Mouse (Mus musculus): ENCODE results near the gene Fbxo2. TPM values are rescaled to one million over a fixed set of nuclear protein-coding genes. Genes with fewer than 3 reads are reported as not detected.

The Fbxo2 gene
- polyA plus RNA-seq, 1 experiment: 0.55 TPM

DNA sequence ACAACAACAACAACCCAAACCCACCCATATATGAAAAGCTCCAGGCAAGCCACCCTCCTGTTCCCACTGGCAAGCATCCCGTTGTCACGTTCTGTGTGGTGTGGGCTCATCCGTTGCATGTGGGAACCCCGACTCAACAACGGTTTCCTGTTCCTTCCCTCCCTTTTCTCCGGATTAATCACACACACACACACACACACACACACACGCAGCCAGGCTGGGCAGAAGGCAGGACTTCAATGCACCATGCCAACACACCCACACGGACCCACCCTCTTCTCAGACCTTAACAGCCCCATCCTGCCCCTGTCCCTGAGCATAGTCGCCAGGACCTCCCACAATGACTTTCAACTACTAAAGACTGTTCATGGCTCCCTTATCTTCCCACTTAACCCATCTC is 39.9 kb upstream of the Fbxo2 start:
- H3K27ac ChIP-seq (ENCODE audit: insufficient read depth, low read depth, low read length): no peak overlapping the region
- no peak overlapping the region for H3K4me3 ChIP-seq (ENCODE audit: low read depth, low read length)
- no peaks in the 10 kb centered on the region for H3K4me1 ChIP-seq (ENCODE audit: control insufficient read depth, insufficient read depth, insufficient read length, low read length)
- WGBS: 65% methylated on average over 9 of the region's 9 CpGs
- no peak for TF ChIP-seq POLR2A (IDR thresholded peaks at IDR 0.05; ENCODE audit: low read depth, low read length)
- TF ChIP-seq CTCF (IDR thresholded peaks at IDR 0.05; ENCODE audit: extremely low read depth, insufficient read length, insufficient replicate concordance, low read depth, low read length): no peak
- H3K36me3 ChIP-seq (ENCODE audit: control insufficient read depth, insufficient read depth, low read length): no peaks in the 10 kb centered on the region
- 0 out of 2 replicates have a peak, but pooled peaks cover 2% of the 10 kb centered on the region for H3K27me3 ChIP-seq (ENCODE audit: control insufficient read depth, insufficient read depth, low read length)

DNA sequence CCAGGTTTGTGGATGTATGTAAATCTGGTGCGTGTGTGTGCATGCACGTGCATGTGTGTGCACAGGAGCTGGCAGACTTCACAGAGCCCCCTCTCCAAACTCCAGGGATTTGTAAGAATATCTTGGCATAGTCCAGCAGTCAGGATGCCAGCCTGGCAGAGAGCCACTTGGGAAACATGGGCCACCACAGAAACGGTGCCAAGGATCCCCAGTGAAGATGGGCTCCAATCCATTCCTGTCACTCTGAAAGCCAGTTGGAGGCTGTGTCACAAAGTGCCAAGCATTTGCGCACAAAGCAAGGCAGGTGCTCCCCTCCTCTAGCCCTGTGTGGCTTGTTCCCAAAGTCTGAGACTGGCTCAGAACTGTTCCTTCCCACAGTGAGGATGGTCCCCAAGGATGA is 39.1 kb upstream of the Fbxo2 start:
- Histone ChIP-seq H3K4me1 (ENCODE audit: control insufficient read depth, insufficient read depth, insufficient read length, low read length) (no peaks in the 10 kb centered on the region), H3K27ac (ENCODE audit: insufficient read depth, low read depth, low read length) (no peak overlapping the region), H3K36me3 (ENCODE audit: control insufficient read depth, insufficient read depth, low read length) (no peaks in the 10 kb centered on the region), H3K27me3 (ENCODE audit: control insufficient read depth, insufficient read depth, low read length) (0 out of 2 replicates have a peak, but pooled peaks cover 3% of the 10 kb centered on the region), H3K4me3 (ENCODE audit: low read depth, low read length) (no peak overlapping the region)
- 71% methylated on average over 4 of the region's 4 CpGs for WGBS
- TF ChIP-seq POLR2A (IDR thresholded peaks at IDR 0.05; ENCODE audit: low read depth, low read length): no peak

DNA sequence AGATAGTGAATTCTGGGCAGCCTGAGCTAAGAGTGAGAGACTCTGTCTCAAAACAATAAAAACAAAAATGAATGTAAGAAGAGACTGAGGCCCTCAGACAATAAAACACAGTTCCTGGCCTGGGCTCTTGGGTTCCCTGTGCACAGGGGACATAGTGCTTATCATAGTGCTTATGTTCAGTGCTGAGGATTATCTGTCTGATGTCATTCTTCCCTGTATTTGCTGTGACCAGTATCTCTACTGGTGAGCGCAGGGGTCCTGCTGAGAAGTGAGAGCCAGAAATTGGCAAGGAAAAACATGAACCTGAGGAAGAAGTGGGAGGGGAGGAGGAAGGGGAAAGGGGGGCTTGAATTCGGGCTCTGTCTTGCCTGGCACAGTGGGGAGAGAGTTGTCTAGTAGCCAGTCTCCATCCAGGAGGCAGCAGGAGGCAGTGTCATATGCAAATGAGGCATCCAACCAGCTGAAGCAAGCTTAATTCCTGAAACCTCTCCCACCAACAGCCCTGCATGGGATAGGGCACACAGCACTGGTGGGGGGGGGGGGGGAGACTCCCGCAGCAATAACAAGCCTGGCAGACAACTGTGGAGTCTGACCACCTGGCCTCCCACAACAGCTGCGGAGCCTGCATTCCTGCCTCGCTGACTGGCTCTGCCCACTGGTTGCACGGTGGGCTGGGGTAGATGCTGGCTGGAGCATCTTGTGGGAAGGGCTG is 38.3 kb upstream of the Fbxo2 start:
- WGBS: 40% methylated on average over 6 of the region's 6 CpGs

DNA sequence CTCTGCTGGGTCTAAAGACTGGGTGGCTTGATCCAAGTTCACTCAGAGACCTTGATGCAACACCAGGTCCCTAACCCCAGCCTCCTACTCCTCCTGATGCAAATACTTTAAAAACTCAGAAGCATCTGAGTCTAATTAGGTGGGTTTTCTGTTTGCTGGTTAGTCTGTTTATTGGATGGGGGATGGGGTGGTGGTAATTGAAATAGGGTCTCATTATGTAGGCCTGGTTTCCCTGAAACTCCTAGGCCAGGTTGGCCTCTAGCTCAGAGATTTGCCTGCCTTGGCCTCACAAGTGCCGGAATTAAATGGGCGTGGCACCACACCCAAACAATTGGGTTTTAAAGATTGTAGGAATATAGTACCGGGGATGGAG is 37.7 kb upstream of the Fbxo2 start:
- H3K36me3 ChIP-seq (ENCODE audit: control insufficient read depth, insufficient read depth, low read length): no peaks in the 10 kb centered on the region
- H3K4me3 ChIP-seq (ENCODE audit: low read depth, low read length): no peak overlapping the region
- WGBS: 43% methylated on average over 3 of the region's 3 CpGs
- no peak overlapping the region for H3K27ac ChIP-seq (ENCODE audit: insufficient read depth, low read depth, low read length)
- 0 out of 2 replicates have a peak, but pooled peaks cover 3% of the 10 kb centered on the region for H3K27me3 ChIP-seq (ENCODE audit: control insufficient read depth, insufficient read depth, low read length)
- no peaks in the 10 kb centered on the region for H3K4me1 ChIP-seq (ENCODE audit: control insufficient read depth, insufficient read depth, insufficient read length, low read length)
- TF ChIP-seq CTCF (IDR thresholded peaks at IDR 0.05; ENCODE audit: extremely low read depth, insufficient read length, insufficient replicate concordance, low read depth, low read length) (no peak), POLR2A (IDR thresholded peaks at IDR 0.05; ENCODE audit: low read depth, low read length) (no peak)

More for the DNA sequence above, 38.3 kb upstream of the Fbxo2 start:
- TF ChIP-seq CTCF (IDR thresholded peaks at IDR 0.05; ENCODE audit: extremely low read depth, insufficient read length, insufficient replicate concordance, low read depth, low read length) (no peak), POLR2A (IDR thresholded peaks at IDR 0.05; ENCODE audit: low read depth, low read length) (no peak)
- no peaks in the 10 kb centered on the region for H3K36me3 ChIP-seq (ENCODE audit: control insufficient read depth, insufficient read depth, low read length)
- H3K27ac ChIP-seq (ENCODE audit: insufficient read depth, low read depth, low read length): no peak overlapping the region
- H3K27me3 ChIP-seq (ENCODE audit: control insufficient read depth, insufficient read depth, low read length): 0 out of 2 replicates have a peak, but pooled peaks cover 3% of the 10 kb centered on the region
- H3K4me1 ChIP-seq (ENCODE audit: control insufficient read depth, insufficient read depth, insufficient read length, low read length): no peaks in the 10 kb centered on the region
- H3K4me3 ChIP-seq (ENCODE audit: low read depth, low read length): no peak overlapping the region

DNA sequence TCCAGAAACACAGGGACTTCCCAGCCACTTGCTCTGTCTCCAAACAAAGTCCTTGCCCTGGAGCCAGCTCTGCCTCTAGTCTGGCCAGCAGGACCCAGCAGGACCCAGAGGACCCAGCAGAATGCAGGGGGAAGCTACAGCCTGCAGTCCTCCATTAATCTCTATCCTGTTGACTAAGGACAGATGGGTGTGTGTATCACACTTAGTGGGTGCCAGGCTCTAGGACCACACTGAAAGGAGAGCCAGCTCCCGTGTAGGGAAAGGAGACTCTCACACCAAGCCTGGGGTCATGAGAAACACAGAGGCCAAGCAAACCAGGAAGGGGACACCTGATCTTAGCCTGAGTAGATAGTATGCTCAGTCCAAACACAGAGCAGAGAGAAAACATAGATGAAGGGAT is 32.2 kb upstream of the Fbxo2 start:
- 46% methylated on average over 1 of the region's 1 CpGs for whole genome bisulfite sequencing
- no peak overlapping the region for H3K27ac ChIP-seq (ENCODE audit: insufficient read depth, low read depth, low read length)

DNA sequence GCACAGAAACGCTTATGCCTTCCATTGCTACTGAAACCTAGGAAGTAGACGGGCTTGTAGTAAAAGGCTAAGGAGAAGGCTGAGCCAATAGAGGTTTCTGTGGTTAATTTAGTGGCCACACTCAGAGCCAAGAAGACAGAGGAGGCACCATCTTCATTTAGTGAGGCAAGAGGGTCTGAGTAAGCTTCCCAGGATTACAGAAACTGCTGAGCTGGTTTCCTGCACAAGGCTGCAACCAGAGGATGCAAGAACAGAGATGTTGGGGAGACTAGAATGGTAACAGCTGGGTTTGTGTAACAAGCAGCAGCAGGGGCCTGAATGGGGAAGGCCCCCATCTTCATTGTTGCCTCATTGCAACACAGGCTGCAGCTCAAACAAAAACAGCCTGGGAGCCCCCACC is 31.7 kb upstream of the Fbxo2 start:
- Histone ChIP-seq H3K27me3 (ENCODE audit: control insufficient read depth, insufficient read depth, low read length) (peaks cover 33% of the 10 kb centered on the region), H3K27ac (ENCODE audit: insufficient read depth, low read depth, low read length) (no peak overlapping the region), H3K36me3 (ENCODE audit: control insufficient read depth, insufficient read depth, low read length) (no peaks in the 10 kb centered on the region), H3K4me3 (ENCODE audit: low read depth, low read length) (no peak overlapping the region), H3K4me1 (ENCODE audit: control insufficient read depth, insufficient read depth, insufficient read length, low read length) (no peaks in the 10 kb centered on the region; the same call in 1 of the 2 replicates)
- 58% methylated on average over 2 of the region's 2 CpGs for WGBS
- TF ChIP-seq CTCF (IDR thresholded peaks at IDR 0.05; ENCODE audit: extremely low read depth, insufficient read length, insufficient replicate concordance, low read depth, low read length): no peak
- no peak for TF ChIP-seq POLR2A (IDR thresholded peaks at IDR 0.05; ENCODE audit: low read depth, low read length)

More for the DNA sequence above, 32.2 kb upstream of the Fbxo2 start:
- Histone ChIP-seq H3K4me1 (ENCODE audit: control insufficient read depth, insufficient read depth, insufficient read length, low read length) (no peaks in the 10 kb centered on the region; the same call in 1 of the 2 replicates), H3K4me3 (ENCODE audit: low read depth, low read length) (no peak overlapping the region), H3K36me3 (ENCODE audit: control insufficient read depth, insufficient read depth, low read length) (no peaks in the 10 kb centered on the region), H3K27me3 (ENCODE audit: control insufficient read depth, insufficient read depth, low read length) (peaks cover 33% of the 10 kb centered on the region)
- TF ChIP-seq CTCF (IDR thresholded peaks at IDR 0.05; ENCODE audit: extremely low read depth, insufficient read length, insufficient replicate concordance, low read depth, low read length) (no peak), POLR2A (IDR thresholded peaks at IDR 0.05; ENCODE audit: low read depth, low read length) (no peak)

DNA sequence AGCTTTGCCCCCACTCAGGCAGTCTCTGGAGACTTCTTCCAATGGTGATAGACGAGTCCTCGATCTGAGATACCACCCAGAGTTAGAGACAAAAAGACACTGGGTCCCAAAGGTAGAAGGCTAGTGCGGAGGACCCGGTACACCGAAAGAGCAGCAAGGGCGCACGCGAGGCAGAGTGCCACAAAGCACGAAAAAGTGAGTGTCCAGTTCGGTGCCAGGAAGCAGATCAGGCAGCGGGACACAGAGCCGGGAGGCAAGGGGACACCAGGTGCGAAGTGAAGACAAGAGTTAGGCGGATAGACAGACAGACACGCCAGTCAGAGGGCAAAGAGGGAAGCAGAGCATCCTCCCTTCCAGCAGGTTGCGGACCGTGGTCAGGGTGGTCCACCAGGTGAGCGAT is 30.3 kb upstream of the Fbxo2 start, which contains the start of gene Mad2l2:
TSS of gene Mad2l2 (plus strand) at position 252 of the 400 bp plus-strand sequence.
- Histone ChIP-seq H3K4me3 (ENCODE audit: low read depth, low read length) (peak within 1 kb of the TSS; percentile 41), H3K4me1 (ENCODE audit: control insufficient read depth, insufficient read depth, insufficient read length, low read length) (no peaks in the 10 kb centered on the region; the same call in 1 of the 2 replicates), H3K27me3 (ENCODE audit: control insufficient read depth, insufficient read depth, low read length) (peaks cover 33% of the 10 kb centered on the region), H3K36me3 (ENCODE audit: control insufficient read depth, insufficient read depth, low read length) (no peaks in the 10 kb centered on the region), H3K27ac (ENCODE audit: insufficient read depth, low read depth, low read length) (no peak within 1 kb of the TSS)
- 3% methylated on average over 18 of the region's 18 CpGs for WGBS
- TF ChIP-seq CTCF (IDR thresholded peaks at IDR 0.05; ENCODE audit: extremely low read depth, insufficient read length, insufficient replicate concordance, low read depth, low read length) (no peak), POLR2A (IDR thresholded peaks at IDR 0.05; ENCODE audit: low read depth, low read length) (no peak)

All from small intestine, adult 2 months (tissue).